Mouse (Mus musculus): ENCODE results near the gene Hlcs.

The Hlcs gene

DNA sequence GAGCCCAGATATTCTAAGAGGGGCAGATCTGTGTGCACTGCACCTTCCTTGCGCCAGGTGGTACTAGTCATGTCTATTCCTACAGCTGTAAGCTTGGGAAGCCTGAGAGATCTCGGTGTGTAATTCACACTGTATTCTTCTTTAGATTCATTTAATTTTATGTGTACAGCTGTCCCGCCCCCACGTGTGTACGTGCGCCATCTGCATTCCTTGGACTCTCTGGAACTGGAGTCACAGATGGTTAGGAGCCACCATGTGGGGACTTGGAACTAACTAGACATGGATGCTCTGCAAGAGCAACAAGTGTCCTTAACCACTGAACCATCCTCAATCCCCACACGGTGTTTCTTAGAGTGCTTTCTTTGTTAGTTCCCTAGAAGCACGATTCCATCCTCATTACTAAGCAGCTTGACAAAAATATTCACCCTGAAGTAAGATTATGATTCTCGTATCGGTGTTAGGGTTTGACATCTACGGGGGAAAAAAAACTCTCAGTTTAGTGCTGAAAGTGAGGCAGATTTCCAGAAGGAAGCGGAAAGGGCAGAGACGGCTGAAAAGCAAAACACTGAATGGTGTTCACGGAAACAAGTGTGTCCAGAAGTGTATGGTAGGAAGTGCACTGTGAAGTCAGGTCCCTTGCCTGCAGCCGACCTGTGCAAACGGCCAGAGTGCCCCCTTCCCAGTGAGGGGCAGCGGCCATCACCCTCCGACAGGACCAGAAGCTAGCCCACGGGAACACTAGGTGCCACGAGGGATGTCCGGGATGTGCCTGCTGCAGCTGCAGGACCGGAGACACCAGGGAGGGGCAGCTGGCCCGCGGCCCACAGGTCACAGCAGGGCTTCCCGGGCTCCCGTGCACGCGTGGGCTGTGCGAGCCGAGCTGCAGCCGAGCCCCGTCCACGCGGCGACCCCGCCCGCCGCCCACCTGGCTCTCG lies 24.0 kb downstream of the Hlcs start:
- no peak for DNase-seq (ENCODE audit: low read depth, low spot score)

- no peak for DNase-seq (ENCODE audit: low read depth, low spot score)
Measured at GRCm38 (mm10) chr16:94287826-94288225, 25.5 kb downstream of the Hlcs start.

GRCm38 (mm10) chr16:94283972-94284371 lies 29.4 kb downstream of the Hlcs start:
- DNase-seq (ENCODE audit: low read depth, low spot score), result no peak

- no peak for DNase-seq (ENCODE audit: low read depth, low spot score)
Measured at GRCm38 (mm10) chr16:94270826-94271225, 42.5 kb downstream of the Hlcs start.

DNA sequence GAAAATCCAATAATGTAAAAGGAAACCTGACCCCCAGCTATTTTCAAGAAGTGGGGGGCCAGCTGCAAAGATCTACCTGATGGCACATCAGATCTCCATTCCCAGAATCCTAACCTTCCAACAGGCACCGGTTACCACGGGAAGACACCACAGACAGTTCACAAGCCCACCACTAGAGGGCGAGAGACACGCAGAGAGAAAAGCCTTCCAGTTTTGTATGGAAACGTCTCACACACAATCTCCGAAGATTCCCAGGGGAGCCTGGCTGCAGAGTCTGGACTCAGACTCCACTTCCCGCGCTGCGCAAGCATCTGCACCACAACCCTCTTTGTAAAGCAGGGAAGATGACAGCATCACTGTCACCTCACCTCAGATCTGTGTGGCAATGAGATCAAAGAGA lies 43.7 kb downstream of the Hlcs start:
- peak; percentile 88 for DNase-seq (ENCODE audit: low read depth, low spot score)

- no peak for DNase-seq (ENCODE audit: low read depth, low spot score)
Measured at GRCm38 (mm10) chr16:94268205-94268604, 45.2 kb downstream of the Hlcs start.

GRCm38 (mm10) chr16:94264611-94265010 lies 48.8 kb downstream of the Hlcs start:
- DNase-seq (ENCODE audit: low read depth, low spot score), result no peak

DNA sequence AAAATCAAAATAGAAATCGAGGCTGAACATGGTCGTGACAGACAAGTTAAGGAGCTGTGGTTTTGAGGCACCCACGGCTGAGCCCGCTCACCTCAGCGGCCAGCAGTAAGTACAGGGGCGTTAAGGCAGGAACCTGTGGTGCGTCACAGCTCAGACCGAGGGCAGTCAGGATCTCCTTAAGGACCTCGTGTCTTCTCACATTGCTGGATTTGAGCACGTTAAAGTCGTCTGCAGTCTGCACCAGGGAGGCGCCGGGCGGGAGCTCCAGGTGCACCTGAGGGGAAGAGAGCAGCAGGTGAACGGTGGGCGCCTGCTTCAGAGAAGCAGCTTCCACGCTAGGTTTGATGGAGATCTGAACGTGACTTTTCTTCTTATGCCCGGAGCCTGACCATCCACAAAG lies 50.9 kb downstream of the Hlcs start:
- DNase-seq (ENCODE audit: low read depth, low spot score), result no peak

GRCm38 (mm10) chr16:94260938-94261630 lies 52.3 kb downstream of the Hlcs start:
- no peak for DNase-seq (ENCODE audit: low read depth, low spot score)

DNA sequence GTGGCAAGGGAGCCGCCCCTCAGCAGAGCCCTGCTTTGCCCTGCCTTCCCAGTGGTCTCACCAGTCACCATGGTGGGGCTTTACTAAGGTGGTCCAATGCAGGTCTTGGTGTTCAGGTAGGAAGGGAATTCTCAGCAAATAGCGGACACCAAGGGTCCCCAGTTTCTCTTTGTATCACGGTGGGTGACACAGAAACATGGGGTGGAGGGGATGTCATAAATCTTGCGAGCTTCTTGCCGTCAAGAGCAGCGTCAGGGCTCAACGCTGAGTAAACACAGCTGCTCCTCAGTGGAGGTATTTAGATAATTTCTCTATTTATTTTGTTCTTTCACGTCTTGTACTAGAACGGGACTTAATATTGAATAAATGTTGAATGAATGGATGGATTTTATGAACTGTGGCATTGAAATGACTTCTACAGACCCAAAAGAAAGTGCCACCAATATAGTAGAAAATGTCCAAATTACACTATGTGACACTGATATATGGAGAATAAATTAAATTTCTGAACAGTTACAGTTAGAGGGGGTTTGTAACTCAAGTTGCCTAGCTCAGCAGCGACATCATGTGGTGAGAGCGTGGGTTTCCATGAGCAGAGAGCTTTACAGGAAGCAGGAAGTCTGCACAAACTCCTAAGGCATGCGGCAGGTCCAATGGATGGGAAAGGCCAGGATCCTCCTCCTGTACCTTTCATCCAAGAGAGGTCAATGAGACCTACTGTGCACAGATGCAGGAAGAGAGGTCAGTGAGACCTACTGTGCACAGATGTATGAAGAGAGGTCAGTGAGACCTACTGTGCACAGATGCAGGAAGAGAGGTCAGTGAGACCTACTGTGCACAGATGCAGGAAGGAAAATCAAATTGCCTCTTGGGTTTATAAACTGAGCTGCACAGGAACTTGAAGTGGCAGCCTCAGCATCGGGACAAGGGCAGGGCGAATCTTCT lies 54.7 kb downstream of the Hlcs start:
- peak; percentile 93 for DNase-seq (ENCODE audit: low read depth, low spot score)

DNA sequence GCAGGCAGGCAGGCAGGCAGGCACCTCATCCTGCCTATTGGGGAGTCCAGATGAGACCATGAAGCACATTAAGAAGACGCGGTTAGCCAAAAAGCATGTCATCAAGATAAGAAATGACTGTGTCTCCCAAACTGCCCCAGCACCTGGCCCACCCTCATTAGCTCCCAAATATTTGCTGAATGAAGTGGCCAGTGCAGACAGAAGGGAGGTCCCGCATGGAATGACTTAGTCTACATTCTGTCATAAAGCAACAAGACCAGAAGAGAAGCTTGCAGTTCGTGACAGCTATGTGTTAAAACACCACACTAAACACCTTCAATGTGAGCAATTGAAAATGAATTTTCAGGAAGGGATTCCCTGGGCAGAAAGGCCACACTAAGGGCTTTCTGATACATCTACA lies 57.8 kb downstream of the Hlcs start:
- no peak for DNase-seq (ENCODE audit: low read depth, low spot score)

DNA sequence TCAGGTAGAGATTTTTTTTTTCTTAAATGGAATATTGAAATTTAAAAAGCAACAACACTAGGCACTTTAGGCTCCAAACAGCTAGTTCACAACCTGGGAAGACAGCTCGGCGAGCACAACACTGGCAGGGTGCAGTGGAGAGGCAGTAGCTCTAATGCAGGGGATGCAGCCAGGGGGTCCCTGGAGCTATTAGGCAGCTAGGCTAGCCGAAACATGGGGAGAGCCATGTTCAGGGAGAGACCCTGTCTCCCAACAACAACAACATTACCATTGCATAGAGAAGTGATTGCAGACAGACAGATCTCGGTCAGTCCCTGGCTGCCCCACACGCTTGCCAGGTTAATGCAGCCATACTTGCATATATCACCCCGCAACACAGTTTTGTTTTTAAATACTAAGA lies 58.3 kb downstream of the Hlcs start:
- no peak for DNase-seq (ENCODE audit: low read depth, low spot score)

DNA sequence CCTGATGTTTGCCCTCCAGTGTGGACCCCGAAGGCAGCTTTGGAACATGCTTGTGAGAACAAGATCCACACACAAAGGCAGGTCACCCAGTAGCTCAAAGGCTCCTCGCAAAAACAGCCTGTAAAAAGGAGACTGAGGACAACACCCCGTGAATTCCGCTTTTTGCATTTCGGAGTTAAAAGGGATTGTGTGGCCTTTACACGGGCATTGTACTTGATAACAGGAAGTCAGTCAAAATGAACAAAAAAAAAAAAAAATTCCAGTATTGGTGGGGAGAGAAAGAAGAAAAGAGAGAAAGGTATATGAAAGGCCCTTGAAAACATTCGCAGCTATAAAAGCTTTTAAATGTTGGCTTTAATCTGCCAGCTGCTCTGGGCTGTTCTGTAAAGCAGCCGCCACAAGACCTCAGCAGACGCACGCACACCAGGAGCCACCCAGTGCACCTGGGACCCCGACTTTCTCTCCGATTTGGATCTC lies 58.9 kb downstream of the Hlcs start:
- DNase-seq (ENCODE audit: low read depth, low spot score), result no peak

GRCm38 (mm10) chr16:94253671-94254414 lies 59.5 kb downstream of the Hlcs start:
- peak; percentile 52 for DNase-seq (ENCODE audit: low read depth, low spot score)

DNA sequence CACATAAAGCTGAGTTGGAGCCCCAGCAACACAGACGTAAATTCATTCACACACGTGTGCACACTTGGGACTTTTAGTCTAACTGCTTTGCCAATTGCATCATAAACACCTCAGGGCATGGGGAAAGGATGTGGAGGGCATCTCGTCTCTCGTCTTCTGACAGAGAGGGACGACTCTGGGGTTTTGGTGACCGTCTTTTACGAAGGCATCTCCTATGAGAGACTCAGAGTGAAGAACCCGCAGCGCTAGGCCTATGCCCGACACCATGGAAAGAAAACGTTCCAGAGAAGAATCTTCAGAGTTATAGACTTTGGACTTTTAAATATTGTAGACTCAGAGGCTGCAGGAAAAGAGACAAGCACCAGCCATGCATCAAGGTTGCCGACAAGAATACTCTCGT lies 61.6 kb downstream of the Hlcs start:
- DNase-seq (ENCODE audit: low read depth, low spot score), result no peak

- no peak for DNase-seq (ENCODE audit: low read depth, low spot score)
Measured at GRCm38 (mm10) chr16:94250640-94251349, 62.6 kb downstream of the Hlcs start.

DNA sequence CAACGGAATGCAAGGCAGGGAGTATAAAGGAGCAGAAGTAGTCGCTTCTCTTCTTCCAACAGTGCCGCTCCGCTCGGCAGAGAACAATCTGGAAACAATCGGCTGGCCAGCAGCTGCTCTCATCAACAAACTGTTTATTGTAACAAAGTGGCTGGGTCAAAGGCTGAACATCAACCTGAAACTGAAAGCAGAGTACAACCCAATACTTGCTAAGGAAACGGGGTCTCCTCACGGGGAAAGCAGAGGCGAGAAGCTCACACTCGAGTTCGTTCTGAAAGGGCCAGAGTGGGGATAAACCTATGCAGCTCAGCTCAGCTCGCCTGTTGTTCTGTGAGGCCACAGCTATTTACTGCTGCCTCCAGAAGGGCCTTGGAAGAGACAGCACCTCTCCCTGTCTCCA lies 63.2 kb downstream of the Hlcs start:
- peak; percentile 55 for DNase-seq (ENCODE audit: low read depth, low spot score)

GRCm38 (mm10) chr16:94249666-94250065 lies 63.7 kb downstream of the Hlcs start:
- DNase-seq (ENCODE audit: low read depth, low spot score), result no peak

GRCm38 (mm10) chr16:94248721-94249120 lies 64.7 kb downstream of the Hlcs start:
- DNase-seq (ENCODE audit: low read depth, low spot score), result no peak

- DNase-seq (ENCODE audit: low read depth, low spot score), result no peak
Measured at GRCm38 (mm10) chr16:94246976-94247375, 66.4 kb downstream of the Hlcs start.
